Mouse (Mus musculus) layer of hippocampus, adult 8-10 months (tissue): Measurements from ENCODE around the gene Gm28042. TPM values are rescaled to one million over a fixed set of nuclear protein-coding genes. Genes with fewer than 3 reads are reported as not detected.

ENCODE experiments used
- DNase-seq, 2 experiments: peaks; one replicate each; pipeline ENCODE4 v3.0.0; 2022; ENCODE audit warnings: low spot score in 2 of 2
- total RNA-seq, 4 experiments: library from RNA; stranded (reverse); gene quantifications; 2 replicates each; pipeline ENCODE4 v1.2.4; 2022

Gene Gm28042
- total RNA-seq = 1 to 10 TPM; 1.9 to 7.8 (median 3.4) TPM

DNA sequence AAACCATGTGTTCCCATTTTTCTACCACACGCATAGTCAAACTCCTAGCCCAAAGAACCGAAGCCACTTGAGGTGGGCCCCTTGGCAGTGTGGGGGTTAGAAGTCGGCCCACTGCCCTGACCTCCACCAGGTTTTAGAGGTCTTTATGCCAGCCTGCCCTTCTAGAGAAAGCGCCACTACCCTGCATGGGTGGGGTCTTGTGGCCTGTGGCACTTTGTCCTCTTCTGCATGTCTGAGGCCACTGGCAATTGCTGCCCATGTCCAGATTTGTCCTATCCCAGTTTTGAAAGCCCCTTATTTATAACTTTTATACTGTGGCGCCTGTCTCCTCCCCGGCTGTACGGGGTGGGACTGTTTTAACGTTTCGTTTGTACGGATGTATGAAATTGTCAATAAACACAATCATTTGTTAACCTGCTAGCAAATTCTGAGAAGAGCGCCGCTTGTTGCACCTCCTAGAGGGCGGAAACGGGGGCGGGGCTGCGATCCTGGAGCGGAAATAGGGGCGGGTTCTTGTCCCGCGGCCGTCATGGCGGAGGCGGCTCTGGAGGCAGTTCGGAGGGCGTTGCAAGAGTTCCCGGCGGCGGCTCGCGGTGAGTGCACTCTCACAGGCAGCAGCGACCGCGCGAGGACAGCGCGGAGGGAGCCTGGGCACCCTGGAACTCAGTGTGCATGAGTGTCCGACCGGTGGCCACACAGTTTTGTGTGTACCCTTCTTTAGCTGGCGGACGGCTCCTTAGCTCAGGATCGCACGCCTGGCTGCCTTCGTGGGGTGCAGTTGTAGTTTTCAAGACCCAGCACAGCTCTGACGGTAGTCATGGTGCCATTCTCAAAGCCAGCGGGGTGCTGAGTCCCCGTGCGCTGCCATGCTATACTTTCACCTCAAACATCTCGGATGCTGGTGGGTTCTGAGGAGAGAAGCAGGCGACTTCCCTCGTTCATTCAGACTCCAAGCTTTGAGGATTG is at the start of gene Gm28042, which contains the start of gene Jmjd7:
Gm28042 (plus strand) TSS at position 510 of the 966 bp plus-strand sequence.
Jmjd7 (plus strand) TSS at position 500 of the 966 bp plus-strand sequence.
- peak; percentile 77 to 83 for DNase-seq

GRCm38 (mm10) chr2:119980343-119980986 is 46.8 kb upstream of the Gm28042 start:
- DNase-seq = no peak

GRCm38 (mm10) chr2:119981631-119982030 is 45.7 kb upstream of the Gm28042 start:
- DNase-seq = no peak

- no peak for DNase-seq
Measured at GRCm38 (mm10) chr2:119985871-119986270, 41.4 kb upstream of the Gm28042 start.

GRCm38 (mm10) chr2:119986369-119986768 is 40.9 kb upstream of the Gm28042 start:
- no peak for DNase-seq

- no peak for DNase-seq
Measured at GRCm38 (mm10) chr2:119987441-119987840, 39.9 kb upstream of the Gm28042 start.

GRCm38 (mm10) chr2:119988952-119989351 is 38.3 kb upstream of the Gm28042 start:
- no peak for DNase-seq

- no peak for DNase-seq
Measured at GRCm38 (mm10) chr2:119990881-119991280, 36.4 kb upstream of the Gm28042 start.

DNA sequence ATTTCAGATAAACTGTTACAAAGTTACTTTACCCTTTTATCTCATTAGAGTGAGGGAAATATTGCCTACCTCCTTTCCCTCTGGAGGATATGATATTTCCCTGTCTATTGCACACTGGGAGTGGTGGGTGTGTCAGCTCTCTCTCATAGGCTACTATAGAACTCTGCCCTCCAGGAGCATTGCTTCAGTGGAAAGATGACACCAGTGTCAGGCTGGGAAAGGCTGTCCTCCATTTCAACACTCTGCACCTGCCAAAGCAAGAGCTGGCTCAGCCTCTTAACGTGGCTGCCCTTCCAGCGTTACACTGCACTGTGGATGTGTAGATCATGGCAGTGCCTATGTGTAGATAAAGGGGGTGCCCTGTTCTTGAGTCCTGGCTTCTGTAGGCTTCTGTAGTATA is 34.9 kb upstream of the Gm28042 start:
- DNase-seq = no peak

GRCm38 (mm10) chr2:119993515-119993914 is 33.8 kb upstream of the Gm28042 start:
- no peak for DNase-seq

DNA sequence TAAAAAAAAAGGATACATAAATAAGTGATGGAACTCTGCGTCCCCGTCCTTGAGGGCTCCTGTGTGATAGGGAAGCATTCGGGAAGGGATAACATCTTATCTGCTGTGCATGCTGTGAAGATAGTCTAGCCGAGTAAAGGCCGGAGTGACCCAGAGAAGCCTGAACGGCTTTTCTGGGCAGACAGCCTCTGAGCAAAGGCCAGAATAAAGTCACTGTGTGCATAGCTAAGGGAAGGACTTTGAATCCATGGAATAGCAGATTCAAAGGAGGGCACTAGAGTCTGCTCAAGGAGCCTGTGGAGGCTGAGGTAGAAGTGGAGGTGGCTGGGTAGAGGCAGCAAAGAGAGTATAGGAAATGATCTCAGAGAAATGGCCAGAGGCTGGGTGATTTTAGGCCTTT is 32.5 kb upstream of the Gm28042 start:
- no peak for DNase-seq

GRCm38 (mm10) chr2:119995391-119996281 is 31.7 kb upstream of the Gm28042 start:
- DNase-seq = no peak

DNA sequence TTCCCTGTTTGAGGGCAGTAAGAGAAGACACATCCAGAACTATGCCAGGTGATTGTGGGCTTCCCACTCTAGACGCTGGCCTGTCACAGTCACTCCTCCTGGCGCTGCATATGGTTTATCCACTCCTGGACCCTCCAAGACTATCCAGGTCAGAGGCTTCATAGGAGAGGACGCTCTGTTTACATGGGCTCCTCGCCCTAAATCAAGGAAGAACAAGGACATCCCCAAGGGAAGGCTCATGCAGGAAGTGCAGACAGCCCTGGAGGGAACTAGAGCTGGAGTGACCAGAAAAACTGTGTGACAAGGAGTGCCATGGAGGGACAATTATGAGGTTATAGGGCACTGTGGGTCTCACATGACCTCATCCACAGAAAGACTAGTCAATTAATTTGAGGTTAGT is 29.9 kb upstream of the Gm28042 start:
- DNase-seq = no peak

GRCm38 (mm10) chr2:119999731-120000130 is 27.6 kb upstream of the Gm28042 start:
- DNase-seq = no peak

DNA sequence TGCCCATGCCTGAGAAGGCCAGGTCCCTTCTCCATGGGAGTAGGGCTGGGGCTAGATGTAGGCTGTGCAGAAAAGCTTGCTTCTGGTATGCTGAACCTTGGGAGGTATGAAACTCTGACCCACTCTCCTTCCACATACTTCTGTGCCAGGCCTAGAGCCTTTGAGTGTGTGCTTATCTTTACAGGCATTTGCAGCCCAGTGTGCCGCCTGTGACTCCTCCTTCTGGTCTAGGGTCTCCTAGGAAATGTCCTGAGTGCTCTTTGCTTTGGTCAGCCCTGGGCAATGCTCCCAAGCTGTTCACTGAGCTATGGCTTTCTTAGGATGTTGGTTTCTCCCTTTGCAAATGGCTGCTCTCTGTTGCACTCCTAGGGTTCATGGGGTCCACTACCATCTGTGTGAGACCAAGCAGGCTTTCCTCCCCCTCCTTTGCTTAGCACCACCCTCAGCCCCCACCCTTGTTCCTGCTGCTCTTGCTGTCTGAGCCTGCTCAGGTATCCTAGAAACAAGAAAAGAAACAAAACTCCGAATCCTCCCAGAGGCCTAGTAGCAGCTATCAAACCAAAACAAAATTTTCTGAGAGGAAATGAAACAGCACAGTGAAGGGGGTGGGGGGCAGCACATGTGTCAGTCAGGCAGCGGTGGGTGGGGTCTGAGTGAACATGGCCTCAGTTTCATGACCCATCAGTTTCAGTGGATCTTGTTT is 26.3 kb upstream of the Gm28042 start:
- DNase-seq = no peak

GRCm38 (mm10) chr2:120001956-120002355 is 25.3 kb upstream of the Gm28042 start:
- DNase-seq = no peak

GRCm38 (mm10) chr2:120003970-120004369 is 23.3 kb upstream of the Gm28042 start:
- DNase-seq = no peak

GRCm38 (mm10) chr2:120006696-120007095 is 20.6 kb upstream of the Gm28042 start:
- no peak for DNase-seq

DNA sequence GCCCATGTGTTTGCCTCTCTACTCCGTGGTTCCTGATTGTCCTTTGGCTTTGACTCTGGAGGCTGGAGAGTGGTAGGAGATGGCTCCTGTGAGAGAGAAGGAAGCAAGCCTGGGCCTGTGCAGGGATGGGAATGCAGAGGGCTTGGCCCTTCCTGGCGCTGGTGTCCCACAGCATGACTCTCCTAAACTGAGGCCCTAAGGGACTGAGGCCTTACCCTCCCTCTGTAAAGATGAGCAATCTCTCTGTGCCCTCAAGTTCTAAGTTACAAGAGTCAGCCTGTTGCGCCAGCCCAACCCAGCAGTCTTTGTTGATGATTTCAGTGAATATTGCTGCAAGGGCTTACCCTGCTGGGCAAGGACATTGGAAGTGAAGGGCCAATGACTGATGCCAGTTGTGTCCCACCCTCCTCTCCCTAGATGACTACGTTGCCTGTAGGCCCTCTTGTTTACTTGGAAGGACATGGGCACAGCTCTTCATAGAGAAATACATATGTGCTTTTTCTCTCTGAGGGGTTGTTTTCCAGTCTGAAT is 19.5 kb upstream of the Gm28042 start:
- DNase-seq = no peak

- DNase-seq = no peak
Measured at GRCm38 (mm10) chr2:120008672-120009071, 18.6 kb upstream of the Gm28042 start.
